Mouse (Mus musculus) forebrain, embryonic 14.5 days (tissue): ENCODE results near the gene Mrps7. TPM values are rescaled to one million over a fixed set of nuclear protein-coding genes. Genes with fewer than 3 reads are reported as not detected.

Experiments
- ATAC-seq: fragments of 200-750 bp; cut with Nextera tagmentation; 2 replicates; pipeline ENCODE4 v1.8.0; 2017; ENCODE audit warnings: mild to moderate bottlenecking, moderate library complexity
- DNase-seq: peaks from one replicate; pipeline ENCODE4 v3.0.0-alpha.2; 2015; ENCODE audit warnings: low spot score
- H3K27ac ChIP-seq: fragments of 300-500 bp; sonication (generic); 2 replicates; pipeline ENCODE4 v1.5.1; 2014; ENCODE audit warnings: low read depth, mild to moderate bottlenecking, control low read depth, low read length, moderate library complexity
- H3K27me3 ChIP-seq: fragments of 300-500 bp; sonication (generic); replicated peaks from 2 replicates; pipeline ENCODE4 v1.6.1; 2014; ENCODE audit warnings: low read length, control low read depth, mixed read lengths; ENCODE audit not compliant: control insufficient read depth, insufficient read depth
- H3K36me3 ChIP-seq: fragments of 300-500 bp; sonication (generic); 2 replicates; pipeline ENCODE4 v1.6.1; 2014; ENCODE audit warnings: low read length, control low read depth; ENCODE audit not compliant: control insufficient read depth, insufficient read depth
- H3K4me1 ChIP-seq: fragments of 300-500 bp; sonication (generic); 2 replicates; pipeline ENCODE4 v1.6.1; 2014; ENCODE audit warnings: antibody characterized with exemption, low read length, control low read depth; ENCODE audit not compliant: control insufficient read depth, insufficient read depth
- H3K4me2 ChIP-seq: fragments of 300-500 bp; sonication (generic); 2 replicates; pipeline ENCODE4 v1.6.1; 2014; ENCODE audit warnings: mild to moderate bottlenecking, control low read depth, low read length
- H3K4me3 ChIP-seq: fragments of 300-500 bp; sonication (generic); 2 replicates; pipeline ENCODE4 v1.5.1; 2014; ENCODE audit warnings: low read depth, low read length, control low read depth
- H3K9ac ChIP-seq: fragments of 300-500 bp; sonication (generic); 2 replicates; pipeline ENCODE4 v1.6.1; 2014; ENCODE audit warnings: mild to moderate bottlenecking, low read length, control low read depth, moderate library complexity
- H3K9me3 ChIP-seq: fragments of 300-500 bp; sonication (generic); replicated peaks from 2 replicates; pipeline ENCODE4 v1.6.1; 2016; ENCODE audit warnings: low read length, control low read depth, mixed read lengths; ENCODE audit not compliant: control insufficient read depth
- WGBS: fragments of 180-500 bp; shearing (Covaris S2); extraction: QIAGEN DNeasy Blood & Tissue Kit; methylation state at CpG from one replicate; pipeline ENCODE4 v1.1.7; 2014; 5-methylcytosine and 5-hydroxymethylcytosine counted together
- polyA plus RNA-seq: library from polyadenylated mRNA; unstranded; fragments of >200 nt; fragmentation: Nextera tagmentation; extraction: Ambion mirVana; gene quantifications from 2 replicates; pipeline ENCODE4 v1.2.1, GENCODE M21; 2014

The Mrps7 gene
- polyA plus RNA-seq, 1 experiment from 2014 or later, result 72.1 TPM

DNA sequence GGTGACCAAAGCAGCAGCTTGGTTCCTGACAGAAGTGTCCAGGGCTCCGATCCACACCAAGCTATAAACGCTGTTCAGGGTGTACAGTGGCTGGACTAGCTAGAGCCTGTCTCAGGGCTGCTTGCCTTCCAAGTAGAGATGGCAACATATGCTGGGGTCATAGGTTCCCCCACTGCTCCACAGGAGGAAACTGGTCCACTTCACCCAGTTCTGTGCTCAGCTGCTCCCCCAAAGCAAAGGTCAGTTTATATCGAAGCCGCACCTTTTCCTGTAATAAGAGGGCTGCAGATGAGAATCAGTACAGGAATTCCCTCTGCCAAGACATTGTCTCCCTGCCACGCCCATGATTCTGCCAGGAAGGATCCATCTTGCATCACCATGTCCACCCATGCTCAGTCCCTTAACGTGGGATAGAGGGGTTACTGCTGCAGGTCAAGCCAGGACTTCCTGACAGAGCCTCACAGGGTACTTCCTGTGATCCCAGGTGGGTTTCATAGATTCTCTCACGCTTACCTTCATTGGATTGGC lies 18.1 kb upstream of the Mrps7 start:
- no peaks in the 10 kb centered on the region for H3K4me1 ChIP-seq
- 91% methylated on average over 7 of the region's 7 CpGs for WGBS
- DNase-seq (no peak), ATAC-seq (no peak)
- H3K9ac ChIP-seq, result no peak overlapping the region
- H3K27ac ChIP-seq, result no peak overlapping the region
- H3K9me3 ChIP-seq, result no peaks in the 10 kb centered on the region
- H3K36me3 ChIP-seq, result peaks cover 97% of the 10 kb centered on the region
- no peak overlapping the region for H3K4me2 ChIP-seq
- H3K4me3 ChIP-seq, result no peak overlapping the region
- H3K27me3 ChIP-seq, result no peaks in the 10 kb centered on the region

DNA sequence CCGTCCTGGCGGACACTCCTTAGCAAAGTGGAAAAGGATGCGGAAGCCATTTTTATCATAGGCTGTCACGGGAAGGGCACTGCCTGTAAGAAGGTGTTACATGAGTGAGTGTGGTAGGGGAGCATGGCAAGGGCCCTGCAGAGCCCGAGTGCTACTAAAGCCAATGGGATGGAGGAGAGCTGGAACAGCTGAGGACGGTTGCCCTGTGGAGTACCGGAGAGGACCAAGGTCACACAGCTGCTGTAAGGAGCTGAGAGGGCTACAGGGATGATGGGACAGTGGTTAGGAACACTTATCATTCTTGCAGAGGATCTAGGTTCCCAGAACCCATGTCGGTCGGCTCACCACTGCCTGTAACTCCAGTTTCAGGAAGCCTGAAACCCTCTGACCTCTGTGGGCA lies 17.3 kb upstream of the Mrps7 start:
- H3K27me3 ChIP-seq, result no peaks in the 10 kb centered on the region
- H3K4me1 ChIP-seq, result no peaks in the 10 kb centered on the region
- H3K9ac ChIP-seq, result no peak overlapping the region
- ATAC-seq (no peak), DNase-seq (no peak)
- no peaks in the 10 kb centered on the region for H3K9me3 ChIP-seq
- H3K4me3 ChIP-seq, result no peak overlapping the region
- no peak overlapping the region for H3K27ac ChIP-seq
- H3K4me2 ChIP-seq, result no peak overlapping the region
- peaks cover 97% of the 10 kb centered on the region for H3K36me3 ChIP-seq
- WGBS, result 94% methylated on average over 9 of the region's 9 CpGs

DNA sequence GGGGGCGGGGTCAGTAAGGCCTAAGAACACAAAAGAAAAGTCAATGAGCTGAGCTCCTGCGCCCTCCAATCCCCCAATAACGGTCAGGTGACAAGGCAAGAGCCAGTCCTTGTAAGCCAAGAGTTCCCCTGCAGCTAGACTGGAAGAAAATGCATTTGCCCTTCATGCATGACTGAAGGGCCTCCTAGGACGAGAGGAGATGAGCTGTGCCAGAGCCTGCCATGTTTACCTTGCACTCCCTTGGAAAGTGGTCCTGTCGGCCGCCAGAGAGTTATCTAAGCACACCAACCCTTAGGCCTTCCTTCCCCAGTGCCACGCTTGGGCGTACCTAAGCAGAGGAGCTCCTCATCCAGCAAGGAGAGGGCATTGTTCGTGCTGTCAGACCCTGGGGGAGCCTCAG lies 15.7 kb upstream of the Mrps7 start:
- Histone ChIP-seq H3K4me3 (no peak overlapping the region), H3K27me3 (no peaks in the 10 kb centered on the region), H3K4me2 (no peak overlapping the region), H3K36me3 (peaks cover 96% of the 10 kb centered on the region), H3K9me3 (no peaks in the 10 kb centered on the region), H3K4me1 (no peaks in the 10 kb centered on the region), H3K27ac (no peak overlapping the region), H3K9ac (no peak overlapping the region)
- ATAC-seq (no peak), DNase-seq (no peak)
- WGBS, result 83% methylated on average over 9 of the region's 9 CpGs

DNA sequence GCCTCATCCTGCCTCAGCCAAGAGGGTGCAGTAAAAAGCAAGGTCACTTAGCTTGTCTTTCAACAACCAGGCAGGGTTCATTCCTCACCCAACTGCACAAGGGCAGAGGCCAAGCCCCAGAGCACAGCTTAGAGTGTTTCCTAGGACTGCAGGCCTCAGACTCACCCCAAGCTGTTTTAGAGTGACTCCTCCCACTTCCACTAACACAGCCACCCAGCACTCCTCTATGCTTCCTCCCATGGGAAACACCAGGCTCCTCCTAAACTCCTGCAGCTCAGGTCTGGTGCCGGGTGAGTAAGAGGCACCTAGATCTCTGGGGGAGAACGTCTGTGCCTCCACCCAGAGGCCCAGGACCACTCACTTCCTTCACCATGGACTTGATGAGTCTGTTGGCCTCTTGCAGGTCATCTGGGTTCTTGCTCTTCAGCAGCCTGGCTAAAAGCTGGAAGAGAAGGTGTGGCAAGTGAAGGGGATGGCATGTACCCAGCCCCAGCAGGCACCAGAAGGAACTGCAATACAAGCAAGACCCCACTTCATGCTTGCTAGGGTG lies 13.1 kb upstream of the Mrps7 start:
- Histone ChIP-seq H3K4me1 (no peaks in the 10 kb centered on the region), H3K27me3 (no peaks in the 10 kb centered on the region), H3K9ac (no peak overlapping the region), H3K27ac (no peak overlapping the region), H3K36me3 (peaks cover 94% of the 10 kb centered on the region), H3K4me3 (no peak overlapping the region), H3K4me2 (no peak overlapping the region), H3K9me3 (no peaks in the 10 kb centered on the region)
- DNase-seq (no peak), ATAC-seq (no peak)
- WGBS, result 91% methylated on average over 2 of the region's 2 CpGs

DNA sequence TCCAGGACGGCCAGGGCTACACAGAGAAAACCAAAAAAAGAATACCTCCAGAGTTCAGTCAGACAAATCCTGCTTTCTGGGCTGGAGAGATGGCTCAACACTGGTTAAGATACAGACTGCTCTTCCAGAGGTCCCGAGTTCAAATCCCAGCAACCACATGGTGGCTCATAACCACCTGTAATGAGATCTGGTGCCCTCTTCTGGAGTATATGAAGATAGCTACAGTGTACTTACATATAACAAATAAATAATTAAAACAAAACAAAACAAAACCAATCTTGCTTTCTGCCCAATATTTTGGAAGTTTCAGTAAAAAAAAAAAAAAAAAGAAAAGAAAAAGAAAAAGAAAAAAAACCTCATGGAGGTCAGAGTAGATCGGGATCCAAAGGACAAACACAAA lies 8.5 kb upstream of the Mrps7 start:
- Histone ChIP-seq H3K4me3 (no peak overlapping the region), H3K36me3 (peaks cover 79% of the 10 kb centered on the region), H3K27ac (no peak overlapping the region), H3K9me3 (no peaks in the 10 kb centered on the region), H3K9ac (no peak overlapping the region), H3K4me2 (no peak overlapping the region), H3K4me1 (no peaks in the 10 kb centered on the region), H3K27me3 (no peaks in the 10 kb centered on the region)
- 95% methylated on average over 3 of the region's 3 CpGs for WGBS
- DNase-seq (no peak), ATAC-seq (no peak)

DNA sequence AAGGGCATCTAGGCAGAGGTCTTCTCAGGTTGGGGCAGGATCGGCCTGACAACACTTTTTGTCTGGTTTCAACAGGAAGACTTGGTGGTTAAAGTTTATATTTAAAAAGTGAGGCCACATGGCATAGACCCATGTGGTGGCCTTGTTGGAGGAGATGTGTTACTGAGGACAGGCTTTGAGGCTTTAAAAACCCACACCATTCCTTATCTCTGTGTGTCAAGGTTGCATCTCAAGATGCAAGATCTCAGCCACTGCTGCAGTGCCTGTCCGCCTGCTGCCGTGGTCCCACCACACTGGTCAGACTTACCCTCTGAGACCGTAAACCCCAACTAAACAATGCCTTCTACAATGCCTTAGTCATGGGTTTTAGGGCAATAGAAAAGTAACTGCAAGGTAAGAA lies 5.4 kb upstream of the Mrps7 start:
- Histone ChIP-seq H3K4me1 (peaks cover 9% of the 10 kb centered on the region), H3K27ac (no peak overlapping the region), H3K4me3 (no peak overlapping the region), H3K27me3 (no peaks in the 10 kb centered on the region), H3K36me3 (peaks cover 55% of the 10 kb centered on the region), H3K9me3 (no peaks in the 10 kb centered on the region), H3K4me2 (no peak overlapping the region), H3K9ac (no peak overlapping the region)
- DNase-seq, result no peak
- WGBS, result 96% methylated on average over 4 of the region's 4 CpGs
- ATAC-seq, result no peak

DNA sequence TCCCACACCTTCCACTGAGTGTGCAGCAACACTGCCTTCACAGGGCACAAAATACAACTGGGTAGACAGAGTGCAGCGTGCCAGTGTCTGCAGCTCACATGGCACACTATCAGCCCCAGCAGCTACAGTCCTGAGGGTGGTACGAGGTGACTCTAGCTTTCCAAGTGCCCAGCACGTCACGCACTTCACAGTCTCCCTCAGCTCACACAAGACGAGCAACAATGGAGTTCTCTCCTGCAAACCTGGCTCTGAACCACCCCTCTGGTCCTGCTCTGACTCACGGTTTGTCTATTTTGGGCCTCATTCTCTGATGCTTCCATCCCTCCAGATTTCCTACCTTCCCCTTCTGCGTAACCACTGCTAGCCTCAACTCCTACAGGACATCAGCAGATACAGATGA lies 4.0 kb upstream of the Mrps7 start:
- Histone ChIP-seq H3K27me3 (no peaks in the 10 kb centered on the region), H3K4me1 (peaks cover 11% of the 10 kb centered on the region), H3K36me3 (peaks cover 41% of the 10 kb centered on the region), H3K9me3 (no peaks in the 10 kb centered on the region), H3K4me2 (no peak overlapping the region), H3K9ac (no peak overlapping the region), H3K27ac (no peak overlapping the region), H3K4me3 (no peak overlapping the region)
- WGBS, result 90% methylated on average over 7 of the region's 7 CpGs
- DNase-seq (no peak), ATAC-seq (no peak)

DNA sequence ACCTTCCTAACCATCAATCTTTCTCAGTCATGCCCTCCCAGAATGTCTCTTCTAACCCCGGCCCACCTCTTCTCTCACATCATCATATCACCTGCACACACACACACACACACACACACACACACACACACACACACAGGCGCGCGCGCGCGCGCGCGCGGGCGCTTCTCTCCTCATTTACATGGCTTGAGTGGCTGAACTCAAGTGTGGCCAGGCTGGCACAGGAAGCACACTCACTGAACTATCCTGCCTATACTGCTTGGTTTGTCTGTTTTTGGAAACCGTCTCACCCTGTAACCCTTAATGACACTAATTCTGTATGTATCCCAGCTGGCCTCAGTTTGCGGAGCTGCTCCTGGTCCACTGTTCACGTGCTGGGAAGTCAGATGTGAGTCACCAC lies 3.0 kb upstream of the Mrps7 start:
- no peak for ATAC-seq
- peaks cover 41% of the 10 kb centered on the region for H3K36me3 ChIP-seq
- no peak overlapping the region for H3K4me2 ChIP-seq
- peaks cover 16% of the 10 kb centered on the region for H3K4me1 ChIP-seq
- no peak overlapping the region for H3K9ac ChIP-seq
- H3K4me3 ChIP-seq, result no peak overlapping the region
- DNase-seq, result no peak
- no peaks in the 10 kb centered on the region for H3K27me3 ChIP-seq
- H3K9me3 ChIP-seq, result no peaks in the 10 kb centered on the region
- 95% methylated on average over 15 of the region's 15 CpGs for WGBS
- H3K27ac ChIP-seq, result no peak overlapping the region

DNA sequence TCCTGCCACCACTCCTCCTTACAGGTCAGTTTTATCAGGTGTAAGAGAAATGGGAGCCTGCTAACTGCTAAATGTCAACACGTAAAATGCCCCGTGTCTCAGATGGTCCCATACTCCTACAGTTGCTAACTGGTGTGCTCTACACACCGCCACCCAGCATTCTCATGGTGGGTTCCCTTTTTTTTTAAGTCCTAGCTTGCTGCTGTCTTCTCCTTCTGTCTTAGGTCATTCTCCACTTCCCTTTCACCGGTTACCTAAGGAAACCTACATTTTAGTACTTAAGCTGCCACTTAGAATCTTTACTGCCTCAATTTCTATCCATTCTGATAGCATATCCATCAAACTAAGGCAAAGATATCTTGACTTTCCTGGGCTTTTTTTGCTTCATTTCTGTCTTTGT lies 2.6 kb upstream of the Mrps7 start:
- Histone ChIP-seq H3K27me3 (no peaks in the 10 kb centered on the region), H3K4me1 (peaks cover 16% of the 10 kb centered on the region), H3K27ac (no peak overlapping the region), H3K9me3 (no peaks in the 10 kb centered on the region), H3K36me3 (peaks cover 41% of the 10 kb centered on the region), H3K4me3 (no peak overlapping the region), H3K4me2 (no peak overlapping the region), H3K9ac (no peak overlapping the region)
- DNase-seq, result no peak
- no peak for ATAC-seq
- 96% methylated on average over 4 of the region's 4 CpGs for WGBS
